Mouse (Mus musculus) c-Kit-positive CD71-positive TER-119-positive erythroid progenitor cells, embryonic 14.5 days (primary cell): ENCODE results near the gene Zfp661.
A peak's percentile ranks its signal among the peaks of the same experiment; 100 is the strongest.

Source experiments
- DNase-seq: peaks from one replicate; pipeline ENCODE4 v3.0.0-alpha.2; 2013; ENCODE audit warnings: low spot score

Zfp661 gene

GRCm38 (mm10) chr2:127550446-127550845 lies 36.4 kb downstream of the Zfp661 start:
- no peak for DNase-seq

DNA sequence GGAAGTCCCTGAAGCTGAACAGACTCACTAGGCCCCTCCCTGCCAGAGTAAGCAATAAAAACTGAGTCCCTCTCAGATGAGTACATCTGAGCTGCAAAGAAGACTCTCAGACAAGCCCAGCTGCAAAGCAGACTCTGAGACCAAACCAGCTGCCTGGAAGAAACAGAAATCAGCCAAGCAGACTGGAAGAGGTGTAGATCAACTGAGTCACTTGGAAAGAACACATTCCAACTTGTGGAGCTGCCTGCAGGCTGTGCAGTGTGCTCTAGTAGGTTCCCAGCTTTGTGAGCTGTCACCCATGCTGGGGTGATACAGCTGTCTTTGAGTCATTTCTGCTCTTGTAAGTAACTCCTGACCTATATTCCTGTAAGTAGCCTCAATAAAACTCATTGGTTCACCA lies 37.2 kb downstream of the Zfp661 start:
- no peak for DNase-seq

DNA sequence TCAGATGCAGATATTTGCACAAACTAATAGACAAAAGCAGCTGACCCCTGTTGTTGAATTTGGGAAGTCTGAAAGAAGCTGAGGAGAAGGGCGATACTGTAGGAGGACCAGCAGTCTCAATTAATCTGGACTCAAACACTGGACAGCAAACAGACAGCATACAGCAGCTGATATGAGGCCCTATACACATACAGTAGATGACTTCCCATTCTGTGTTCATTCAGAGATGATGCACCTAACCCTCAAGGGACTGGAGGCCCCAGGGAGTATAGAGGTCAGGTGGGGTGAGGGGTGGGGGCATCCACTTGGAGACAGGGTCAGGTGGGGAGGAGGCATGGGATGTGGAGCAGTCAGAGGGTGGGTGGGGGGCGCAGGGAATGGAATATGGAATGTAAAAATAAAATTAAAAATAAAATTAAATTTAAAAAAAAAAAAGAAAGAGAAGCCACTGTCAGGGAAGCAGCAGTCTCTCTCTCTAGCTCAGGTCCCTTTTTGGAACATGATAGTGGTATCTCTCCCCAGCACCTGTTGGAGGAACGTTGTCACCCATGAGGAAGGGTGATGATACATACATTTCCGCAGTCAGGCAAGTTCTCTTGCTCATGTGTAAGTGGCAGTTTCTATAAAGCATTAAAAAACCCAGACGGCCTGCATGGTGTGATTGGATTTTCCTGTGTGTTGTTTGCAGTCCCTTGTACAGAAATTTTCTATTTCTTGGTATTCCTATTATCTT lies 38.4 kb downstream of the Zfp661 start:
- DNase-seq, result peak; percentile 42

- DNase-seq, result no peak
Measured at GRCm38 (mm10) chr2:127541697-127542096, 45.2 kb downstream of the Zfp661 start.

DNA sequence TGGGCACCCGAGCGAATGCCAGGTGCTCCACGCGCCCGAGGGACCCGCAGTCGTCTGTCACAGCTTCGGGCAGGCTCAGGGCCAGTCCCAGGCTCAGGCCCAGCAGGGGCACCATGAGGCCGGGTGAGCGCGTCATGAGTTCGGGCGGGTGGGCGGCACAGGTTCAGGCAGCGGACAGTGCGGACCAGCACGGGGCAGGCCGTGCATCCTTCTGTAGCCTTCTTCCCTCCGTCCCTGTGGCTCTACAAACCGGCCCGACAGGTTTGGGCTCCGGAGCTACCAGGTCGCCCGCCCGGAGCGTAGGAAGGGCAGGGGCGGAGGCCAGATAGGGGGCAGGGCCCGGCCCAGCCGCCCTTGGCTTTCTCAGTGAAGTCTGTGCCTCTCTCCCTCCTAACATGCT lies 45.7 kb downstream of the Zfp661 start, which contains the start of gene Prom2:
Prom2 (minus strand) TSS at position 283 of the 400 bp plus-strand sequence.
- no peak for DNase-seq

GRCm38 (mm10) chr2:127539494-127539893 lies 47.4 kb downstream of the Zfp661 start:
- peak; percentile 23 for DNase-seq

GRCm38 (mm10) chr2:127537548-127537947 lies 49.3 kb downstream of the Zfp661 start:
- no peak for DNase-seq

DNA sequence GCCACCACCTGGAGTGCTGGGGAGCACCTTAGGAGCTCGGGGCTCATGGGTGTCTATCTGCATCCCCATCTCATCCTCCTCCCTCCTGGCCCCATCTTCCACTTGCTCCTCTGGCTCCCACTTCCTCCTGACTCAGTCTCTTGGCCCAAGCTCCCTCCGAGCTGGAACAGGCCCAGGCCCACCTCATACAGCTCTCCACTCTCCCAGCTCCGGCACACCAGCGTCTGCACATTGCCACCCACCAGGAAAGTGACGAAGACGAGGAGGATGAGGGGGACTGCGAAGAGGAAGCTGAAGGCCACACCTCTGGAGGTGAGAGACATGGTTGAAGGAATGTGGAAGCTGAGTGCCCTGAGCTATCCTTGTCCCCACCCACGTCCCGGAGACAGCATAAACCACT lies 51.5 kb downstream of the Zfp661 start:
- DNase-seq, result no peak

DNA sequence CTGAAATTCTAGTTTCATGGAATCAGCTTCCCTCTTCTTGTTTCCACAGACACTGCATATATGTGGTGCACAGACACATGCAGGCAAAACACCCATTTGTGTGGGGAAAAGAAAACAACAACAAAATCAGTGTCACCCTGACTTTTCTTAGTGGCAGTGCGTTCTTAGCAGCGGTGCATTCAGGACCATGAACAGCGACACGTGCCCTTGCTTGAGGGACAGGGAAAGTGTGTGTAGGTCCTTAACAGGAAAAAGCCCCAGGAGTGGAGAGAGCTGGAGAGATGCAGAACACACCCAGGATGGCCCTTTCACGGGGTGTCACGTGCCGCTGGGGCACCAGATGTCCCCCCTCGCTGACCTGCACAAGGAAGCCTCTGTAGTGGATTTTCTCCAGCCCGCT lies 54.5 kb downstream of the Zfp661 start:
- peak; percentile 20 for DNase-seq

DNA sequence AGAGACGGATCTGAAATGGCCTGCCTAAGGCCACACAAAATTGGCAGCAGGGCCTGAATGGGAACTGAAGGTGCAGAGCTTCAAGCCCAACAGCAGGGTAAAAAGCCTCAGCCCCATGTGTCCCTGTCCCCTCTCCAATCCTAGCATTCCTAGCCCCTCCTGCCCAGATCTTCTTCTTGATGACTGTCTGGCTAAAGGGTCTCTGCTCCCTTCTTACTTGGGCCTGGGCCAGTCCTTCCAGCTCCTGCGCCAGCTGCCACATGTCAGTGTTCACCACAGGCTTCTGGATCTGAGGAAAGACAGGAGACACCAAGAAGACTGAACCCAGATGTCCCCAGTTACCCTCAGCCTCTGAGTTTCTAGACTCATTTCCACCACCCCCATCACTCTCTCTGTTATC lies 55.3 kb downstream of the Zfp661 start:
- DNase-seq, result no peak

- DNase-seq, result no peak
Measured at GRCm38 (mm10) chr2:127530418-127530817, 56.5 kb downstream of the Zfp661 start.

GRCm38 (mm10) chr2:127525004-127525775 lies 61.7 kb downstream of the Zfp661 start:
- no peak for DNase-seq
